Mouse (Mus musculus) liver, postnatal 0 days (tissue): Measurements from ENCODE around the gene Slbp.

ENCODE experiments used
- CTCF ChIP-seq: sonication (generic); IDR thresholded peaks from 2 replicates; pipeline ENCODE4 v1.5.1; 2016; ENCODE audit warnings: antibody characterized with exemption, low read depth
- EP300 ChIP-seq: IDR thresholded peaks from 2 replicates; pipeline ENCODE4 v1.6.1; 2016; ENCODE audit warnings: antibody characterized with exemption, low read depth, mild to moderate bottlenecking

DNA sequence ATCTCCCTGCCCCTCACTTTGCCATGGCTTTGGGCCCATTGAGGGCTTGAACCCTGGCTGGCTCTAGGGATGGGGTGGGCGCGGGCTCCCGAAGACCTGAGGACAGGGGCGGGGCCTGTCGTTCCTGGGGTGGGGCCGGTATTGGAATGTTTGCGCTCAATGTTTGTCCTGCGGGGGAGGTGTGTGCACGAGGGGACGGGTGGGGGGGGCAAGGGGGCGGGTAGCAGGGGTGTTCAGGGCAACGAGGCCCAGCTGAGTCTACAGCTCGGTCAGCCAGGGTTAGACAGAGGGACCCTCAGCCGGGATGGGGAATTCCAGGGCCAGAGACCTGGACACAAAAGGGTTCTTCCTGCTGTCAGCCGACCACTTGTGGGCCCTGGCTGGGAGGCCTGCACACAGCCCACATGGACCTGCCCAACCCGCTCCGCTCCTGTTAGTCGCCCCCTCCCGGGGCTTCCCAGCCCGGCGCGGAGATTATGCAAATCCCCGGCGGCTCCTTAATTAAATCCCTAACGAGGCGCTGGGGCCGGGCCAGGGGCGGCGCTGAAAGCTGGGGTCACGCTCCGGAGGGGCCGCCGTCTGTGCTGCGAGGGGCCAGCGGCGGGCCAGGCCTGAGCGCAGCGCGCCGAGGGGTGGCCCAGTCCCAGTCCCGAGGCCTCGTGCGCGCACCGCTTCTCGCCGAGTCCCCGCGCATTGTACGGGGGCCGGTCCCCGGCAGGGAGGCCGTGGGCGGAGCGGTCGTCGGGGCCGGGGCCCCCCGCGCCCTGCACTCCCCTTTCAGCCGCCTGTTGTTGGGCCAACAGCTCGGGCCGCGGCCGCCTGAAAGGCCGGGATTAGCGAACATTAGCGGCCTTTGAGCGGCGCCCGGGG is 42.7 kb upstream of the Slbp start:
- no peak for TF ChIP-seq CTCF
- no peak for TF ChIP-seq EP300
